Mouse (Mus musculus): ENCODE results near the gene Hoxc8. TPM values are rescaled to one million over a fixed set of nuclear protein-coding genes. Genes with fewer than 3 reads are reported as not detected.

The Hoxc8 gene
- polyA plus RNA-seq, 1 experiment from 2014 or later: 11.1 TPM

MicroRNA genes within 50 kb of the gene (microRNA counts, 519-probe panel; counts per million panel counts)
- microRNA mmu-miR-615-3p: 2,055 counts per million, percentile 19 among the panel's probes with 10 or more counts
- 31.7 counts per million for microRNA mmu-miR-615-5p

Small RNA genes lying within 50 kb of the gene (microRNA-seq; reads per million reads assigned to microRNA genes)
- gene Mir196a-2 (2,659 reads per million, percentile 87 among the genes with 10 or more reads in this experiment), gene Mir615 (4,059 reads per million, percentile 91 among the genes with 10 or more reads in this experiment)

Other genes starting within 250 kb of the Hoxc8 start
- gene Hoxc13, start 69.5 kb upstream of the Hoxc8 start, polyA plus RNA-seq (2015; fragmentation: Nextera tagmentation; extraction: Ambion mirVana): not detected in 2 replicates
- not detected in 2 replicates for gene Hoxc12, start 53.9 kb upstream of the Hoxc8 start, polyA plus RNA-seq (2015; fragmentation: Nextera tagmentation; extraction: Ambion mirVana)
- gene Hoxc11, start 36.2 kb upstream of the Hoxc8 start, polyA plus RNA-seq (2015; fragmentation: Nextera tagmentation; extraction: Ambion mirVana): 1.7 and 2.9 TPM in 2 replicates
- gene Hoxc10, start 23.8 kb upstream of the Hoxc8 start, polyA plus RNA-seq (2015; fragmentation: Nextera tagmentation; extraction: Ambion mirVana): 52.4 and 53.5 TPM in 2 replicates
- 3.6 and 4.8 TPM in 2 replicates for gene Hoxc5, start 23.2 kb upstream of the Hoxc8 start, polyA plus RNA-seq (2015; fragmentation: Nextera tagmentation; extraction: Ambion mirVana)
- gene Hoxc9, start 14.2 kb upstream of the Hoxc8 start, polyA plus RNA-seq (2015; fragmentation: Nextera tagmentation; extraction: Ambion mirVana): 10.0 and 10.7 TPM in 2 replicates
- 10.9 and 11.0 TPM in 2 replicates for gene Hoxc6, start 7.7 kb downstream of the Hoxc8 start, polyA plus RNA-seq (2015; fragmentation: Nextera tagmentation; extraction: Ambion mirVana)
- gene Hoxc4, start 28.3 kb downstream of the Hoxc8 start, polyA plus RNA-seq (2015; fragmentation: Nextera tagmentation; extraction: Ambion mirVana): 7.9 and 10.2 TPM in 2 replicates
- gene Smug1, start 176.5 kb downstream of the Hoxc8 start, polyA plus RNA-seq (2015; fragmentation: Nextera tagmentation; extraction: Ambion mirVana): 17.7 and 18.0 TPM in 2 replicates
- gene Cbx5, start 249.2 kb downstream of the Hoxc8 start, polyA plus RNA-seq (2015; fragmentation: Nextera tagmentation; extraction: Ambion mirVana): 124 and 125 TPM in 2 replicates
- gene Hnrnpa1, start 249.8 kb downstream of the Hoxc8 start, polyA plus RNA-seq (2015; fragmentation: Nextera tagmentation; extraction: Ambion mirVana): 1,025 and 1,038 TPM in 2 replicates

Measured in kidney, embryonic 15.5 days (tissue).